Mouse (Mus musculus) CH12.LX (cell line): ENCODE results near the gene Rras2. TPM values are rescaled to one million over a fixed set of nuclear protein-coding genes. Genes with fewer than 3 reads are reported as not detected.
A peak's percentile ranks its signal among the peaks of the same experiment; 100 is the strongest.

Experiments
- DNase-seq: peaks from one replicate; pipeline ENCODE4 v3.0.0-alpha.2; 2013; ENCODE audit errors: extremely low read depth
- H3K27ac ChIP-seq: 2 replicates; pipeline ENCODE4 v1.5.1; 2012; ENCODE audit warnings: low read depth, mild to moderate bottlenecking, control low read depth, moderate library complexity; ENCODE audit not compliant: insufficient read depth
- H3K27me3 ChIP-seq: replicated peaks from 2 replicates; pipeline ENCODE3; 2012; ENCODE audit warnings: inconsistent platforms
- H3K36me3 ChIP-seq, 2 experiments: replicated peaks in 1 of 2; 2 replicates each; pipeline versions ENCODE3 to v1.6.1; 2012; ENCODE audit warnings: inconsistent platforms in 1 of 2, low read length in 1 of 2, mild to moderate bottlenecking in 1 of 2, mixed read lengths in 1 of 2, moderate library complexity in 1 of 2; ENCODE audit not compliant: control insufficient read depth in 1 of 2, insufficient read depth in 1 of 2
- H3K4me1 ChIP-seq, 2 experiments: 2 replicates each; pipeline ENCODE4 v1.6.1; 2012; ENCODE audit warnings: inconsistent platforms in 1 of 2, moderate library complexity in 1 of 2; ENCODE audit not compliant: insufficient read depth in 2 of 2, control insufficient read depth in 1 of 2
- H3K4me2 ChIP-seq: 2 replicates; pipeline ENCODE4 v1.6.1; 2012; ENCODE audit warnings: low read depth, mild to moderate bottlenecking, control low read depth; ENCODE audit not compliant: poor library complexity, insufficient read depth, severe bottlenecking
- H3K4me3 ChIP-seq, 3 experiments: fragments of 150-350 bp in 1 of 3; sonication (generic) in 1 of 3; replicated peaks in 1 of 3; 2 replicates each; pipeline versions ENCODE3 to v1.5.1; 2011 to 2012; ENCODE audit warnings: low read depth in 2 of 3, low read length in 2 of 3, mild to moderate bottlenecking in 2 of 3, moderate library complexity in 2 of 3, control low read depth in 1 of 3, improper control_type of control experiment in 1 of 3, inconsistent platforms in 1 of 3, mixed read lengths in 1 of 3; ENCODE audit not compliant: poor library complexity in 1 of 3
- H3K79me2 ChIP-seq: replicated peaks from 2 replicates; pipeline ENCODE4 v1.6.1; 2012; ENCODE audit warnings: mild to moderate bottlenecking, moderate library complexity; ENCODE audit not compliant: control insufficient read depth, poor library complexity, insufficient read depth, severe bottlenecking; ENCODE audit errors: extremely low read depth
- H3K9ac ChIP-seq: 2 replicates; pipeline ENCODE4 v1.6.1; 2012; ENCODE audit warnings: low read depth, mild to moderate bottlenecking, control low read depth, moderate library complexity; ENCODE audit not compliant: insufficient read depth
- H3K9me3 ChIP-seq: replicated peaks from 2 replicates; pipeline ENCODE3; 2012; ENCODE audit warnings: low read length, inconsistent platforms, mixed read lengths
- CTCF ChIP-seq, 2 experiments: IDR thresholded peaks in 1 of 2; conservative IDR thresholded peaks in 1 of 2; 2 replicates each; pipeline ENCODE4 v1.5.1; 2011 to 2012; ENCODE audit warnings: low read depth in 2 of 2, low read length in 2 of 2, improper control_type of control experiment in 1 of 2, inconsistent platforms in 1 of 2, mild to moderate bottlenecking in 1 of 2, moderate library complexity in 1 of 2
- ELF1 ChIP-seq: IDR thresholded peaks from 2 replicates; pipeline ENCODE4 v1.6.1; 2014; ENCODE audit warnings: low read depth, mild to moderate bottlenecking, inconsistent platforms, low read length, improper control_type of control experiment
- EP300 ChIP-seq: IDR thresholded peaks from 2 replicates; pipeline ENCODE4 v1.6.1; 2011; ENCODE audit warnings: low read length, improper control_type of control experiment
- ETS1 ChIP-seq: conservative IDR thresholded peaks from 2 replicates; pipeline ENCODE4 v1.6.1; 2012; ENCODE audit warnings: low read depth, mild to moderate bottlenecking, inconsistent platforms, low read length, improper control_type of control experiment, moderate library complexity
- HCFC1 ChIP-seq: IDR thresholded peaks from 2 replicates; pipeline ENCODE4 v1.6.1; 2012; ENCODE audit warnings: low read depth, mild to moderate bottlenecking, inconsistent platforms, low read length, improper control_type of control experiment
- KAT2A ChIP-seq: IDR thresholded peaks from 2 replicates; pipeline ENCODE4 v1.6.1; 2012; ENCODE audit warnings: low read length, improper control_type of control experiment, inconsistent platforms; ENCODE audit not compliant: insufficient replicate concordance
- MAZ ChIP-seq: IDR thresholded peaks from 2 replicates; pipeline ENCODE4 v1.6.1; 2012; ENCODE audit warnings: low read depth, mild to moderate bottlenecking, inconsistent platforms, low read length, improper control_type of control experiment, moderate library complexity
- MEF2A ChIP-seq: IDR thresholded peaks from 2 replicates; pipeline ENCODE4 v1.6.1; 2014; ENCODE audit warnings: low read depth, mild to moderate bottlenecking, inconsistent platforms, low read length, improper control_type of control experiment, borderline replicate concordance
- MYC ChIP-seq: IDR thresholded peaks from 2 replicates; pipeline ENCODE4 v1.6.1; 2011; ENCODE audit warnings: low read depth, mild to moderate bottlenecking, improper control_type of control experiment, low read length
- NELFE ChIP-seq: IDR thresholded peaks from 2 replicates; pipeline ENCODE4 v1.6.1; 2011; ENCODE audit warnings: low read depth, low read length, improper control_type of control experiment
- NRF1 ChIP-seq: IDR thresholded peaks from 2 replicates; pipeline ENCODE4 v1.6.1; 2014; ENCODE audit warnings: low read depth, mild to moderate bottlenecking, inconsistent platforms, low read length, improper control_type of control experiment, moderate library complexity
- RAD21 ChIP-seq: IDR thresholded peaks from 2 replicates; pipeline ENCODE4 v1.6.1; 2011; ENCODE audit warnings: low read depth, mild to moderate bottlenecking, low read length, improper control_type of control experiment, moderate library complexity
- TBP ChIP-seq: conservative IDR thresholded peaks from 2 replicates; pipeline ENCODE4 v1.6.1; 2011; ENCODE audit warnings: low read depth, low read length, improper control_type of control experiment
- ZMIZ1 ChIP-seq: IDR thresholded peaks from 2 replicates; pipeline ENCODE4 v1.6.1; 2012; ENCODE audit warnings: low read depth, mild to moderate bottlenecking, inconsistent platforms, low read length, improper control_type of control experiment
- ZNF384 ChIP-seq: IDR thresholded peaks from 2 replicates; pipeline ENCODE4 v1.6.1; 2012; ENCODE audit warnings: low read depth, low read length, improper control_type of control experiment, inconsistent platforms
- dilution Hi-C: fragments of 300-500 bp; cut with MboI; formaldehyde crosslinking; loops from 2 replicates; pipeline ENCODE4 v1.14.3; 2020; ENCODE audit warnings: low sequenced_read_pairs; ENCODE audit not compliant: extremely low pct_unique_long_range_greater_than_20kb, extremely low pct_ligation_motif_present
- in situ Hi-C: fragments of 300-500 bp; cut with MboI; formaldehyde crosslinking; loops from 3 replicates; pipeline ENCODE4 v1.14.3; 2019; ENCODE audit warnings: low sequenced_read_pairs, low pct_ligation_motif_present, low pct_unique_long_range_greater_than_20kb, mixed read lengths
- polyA plus RNA-seq: library from polyadenylated mRNA; unstranded; fragments of >175 nt; gene quantifications from 2 replicates; pipeline ENCODE4 v1.2.1, GENCODE M21; 2012; ENCODE audit warnings: low read depth; ENCODE audit not compliant: insufficient read length
- total RNA-seq, 2 experiments: library from RNA; depleted of rRNA; stranded (reverse); fragments of 300-350 nt in 1 of 2; fragments of >200 nt in 1 of 2; gene quantifications; 2 replicates each; pipeline ENCODE4 v1.2.3; 2012 to 2014

The Rras2 gene
- total and polyA plus RNA-seq, 3 experiments: 11.2 to 36.0 (median 18.4) TPM

DNA sequence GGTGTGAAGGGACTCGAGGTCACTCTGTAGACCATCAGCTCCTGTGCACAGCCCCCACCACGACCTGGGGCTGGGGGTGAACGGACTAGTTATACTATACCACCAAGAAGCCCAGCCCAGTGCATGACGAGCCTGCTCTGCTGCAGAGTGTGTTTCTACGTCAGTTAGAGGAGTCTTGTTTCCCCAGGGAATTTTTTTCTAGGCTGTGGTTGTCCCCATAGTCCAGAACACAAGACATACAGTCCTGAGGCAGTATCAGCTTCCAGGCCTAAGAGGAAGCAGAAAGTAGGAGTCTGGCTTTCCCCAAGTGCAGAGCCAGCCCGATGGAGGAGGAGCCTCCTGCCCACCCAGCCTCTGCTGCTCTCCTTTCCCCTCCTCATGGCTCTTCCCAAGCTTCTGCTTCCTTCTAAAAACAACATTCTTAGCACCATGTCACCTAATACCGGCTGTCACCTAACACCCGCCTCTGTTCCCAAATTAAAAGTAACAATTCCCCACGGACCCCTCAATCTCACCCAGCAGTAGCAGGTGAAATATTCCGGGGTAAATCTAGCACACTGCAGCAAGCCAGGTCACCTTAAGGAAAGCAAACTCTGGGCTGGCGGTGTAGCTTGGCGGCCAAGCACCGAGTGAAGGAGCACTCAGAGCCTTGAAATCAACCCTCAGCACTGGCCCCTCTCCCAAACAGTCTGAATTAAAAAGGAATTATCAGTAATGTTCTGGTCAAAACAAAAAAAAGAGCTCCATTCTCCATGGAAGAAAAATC is 45.5 kb downstream of the Rras2 start:
- Histone ChIP-seq H3K27me3 (no peaks in the 10 kb centered on the region), H3K79me2 (no peaks in the 10 kb centered on the region), H3K4me3 (no peak overlapping the region), H3K36me3 (peaks cover 0 to 2% of the 10 kb centered on the region in 2 experiments), H3K27ac (no peak overlapping the region)
- DNase-seq: peak; percentile 26
- in situ Hi-C loops: loop anchor here (25.0 kb wide), 1 partner anchor 565 kb away; the partner anchor contains the start of gene Calca
- TF ChIP-seq TBP: no peak
- no peak for TF ChIP-seq NRF1
- TF ChIP-seq EP300: 0 out of 2 replicates have a peak, but pooled peaks have one; percentile 5
- TF ChIP-seq MEF2A: no peak
- no peak for TF ChIP-seq HCFC1
- peak; percentile 36; the same call in 1 of the 2 replicates for TF ChIP-seq ZNF384
- no peak for TF ChIP-seq CTCF (conservative IDR thresholded peaks at IDR 0.05 in 1 of 2, IDR thresholded peaks at IDR 0.05 in 1 of 2; ENCODE audit: low read depth in 2 of 2, low read length in 2 of 2)
- TF ChIP-seq MAZ: no peak
- TF ChIP-seq RAD21: no peak
- TF ChIP-seq ETS1: no peak
- no peak for TF ChIP-seq NELFE
- TF ChIP-seq, all 38 proteins: peak for 2
- Histone ChIP-seq H3K9ac (no peak overlapping the region), H3K9me3 (peaks cover 2% of the 10 kb centered on the region), H3K4me1 (peaks cover 13 to 54% of the 10 kb centered on the region in 2 experiments), H3K4me2 (no peak overlapping the region)
- dilution Hi-C loops: no loop called here

DNA sequence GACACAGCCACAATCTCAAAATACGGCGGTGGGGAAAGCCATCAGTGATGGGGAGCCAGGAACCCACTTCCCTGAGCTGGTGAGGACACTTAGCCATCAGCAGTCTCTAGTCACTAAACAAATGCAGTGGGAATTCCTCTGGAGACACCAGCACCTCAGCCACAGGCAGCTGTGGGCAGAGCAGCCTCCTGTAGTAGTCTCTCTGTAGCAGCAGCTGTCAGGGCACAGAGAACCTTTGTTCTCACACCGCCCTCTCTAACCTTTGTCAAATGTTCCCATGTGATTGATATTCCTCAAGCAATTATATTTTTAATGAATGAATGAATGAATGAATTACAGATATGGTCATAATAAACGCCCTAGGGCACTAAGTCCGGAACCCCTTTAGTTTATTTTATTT is 46.2 kb downstream of the Rras2 start:
- TF ChIP-seq ZMIZ1: no peak
- no peak for TF ChIP-seq MYC
- TF ChIP-seq RAD21: no peak
- TF ChIP-seq ELF1: no peak
- TF ChIP-seq KAT2A: no peak
- Histone ChIP-seq H3K9ac (no peak overlapping the region), H3K27me3 (no peaks in the 10 kb centered on the region), H3K4me1 (peaks cover 13 to 59% of the 10 kb centered on the region in 2 experiments), H3K4me3 (no peak overlapping the region), H3K9me3 (peaks cover 2% of the 10 kb centered on the region), H3K27ac (no peak overlapping the region), H3K4me2 (no peak overlapping the region), H3K79me2 (no peaks in the 10 kb centered on the region), H3K36me3 (peaks cover 0 to 2% of the 10 kb centered on the region in 2 experiments)
- dilution Hi-C loops: no loop called here
- in situ Hi-C loops: loop anchor here (25.0 kb wide), 1 partner anchor 566 kb away; the partner anchor contains the start of gene Calca
- DNase-seq: no peak
